Comparison of ENCODE assay signal across 16 mouse cellular contexts in genomic region chr4:142799291-142799690, GRCm38 (mm10).
DNase-seq lines count a peak whose midpoint lies in the region; ATAC-seq lines count a peak whose summit lies in the region.
"Had no signal": no experiment of that assay in that cellular context is flagged by ENCODE, and none has a peak within 500 bp of the region (broad histone marks: within the 10 kb centered on the region; RNA-seq: fewer than 3 reads in every experiment).

No protein-coding gene starts in this region.

- no peaks in the 10 kb centered on the region for H3K9me3 ChIP-seq in hindbrain, embryonic 15.5 days
- no peaks in the 10 kb centered on the region for H3K9me3 ChIP-seq in hindbrain, embryonic 11.5 days (ENCODE audit: control insufficient read depth, low read length)
- H3K9me3 ChIP-seq: embryonic facial prominence, embryonic 10.5 days had no signal

- H3K27me3 ChIP-seq in hindbrain, embryonic 15.5 days, result no peaks in the 10 kb centered on the region
- no peaks in the 10 kb centered on the region for H3K27me3 ChIP-seq in hindbrain, embryonic 11.5 days (ENCODE audit: control insufficient read depth, insufficient read depth, low read length)
- H3K27me3 ChIP-seq: CH12.LX had no signal

- H3K4me2 ChIP-seq in hindbrain, embryonic 15.5 days, result no peak overlapping the region
- H3K4me2 ChIP-seq in hindbrain, embryonic 11.5 days (replicated peaks; ENCODE audit: low read depth, low read length), result no peak overlapping the region

- WGBS in hindbrain, embryonic 15.5 days, result 40% methylated on average over 5 of the region's 5 CpGs
- WGBS in hindbrain, embryonic 11.5 days, result 68% methylated on average over 5 of the region's 5 CpGs

- H3K36me3 ChIP-seq in hindbrain, embryonic 15.5 days, result no peaks in the 10 kb centered on the region
- H3K36me3 ChIP-seq in hindbrain, embryonic 11.5 days (ENCODE audit: control insufficient read depth, insufficient read depth, low read length), result no peaks in the 10 kb centered on the region
- H3K36me3 ChIP-seq: embryonic facial prominence, embryonic 10.5 days had no signal

- peaks cover 8% of the 10 kb centered on the region for H3K4me1 ChIP-seq in hindbrain, embryonic 15.5 days (replicated peaks)
- no peaks in the 10 kb centered on the region for H3K4me1 ChIP-seq in hindbrain, embryonic 11.5 days (replicated peaks; ENCODE audit: control insufficient read depth, insufficient read depth, low read length)

- no peak overlapping the region for H3K4me3 ChIP-seq in hindbrain, embryonic 15.5 days
- H3K4me3 ChIP-seq in hindbrain, embryonic 11.5 days (ENCODE audit: low read depth, low read length), result no peak overlapping the region
- H3K4me3 ChIP-seq: embryonic facial prominence, embryonic 10.5 days; left cerebral cortex, adult 2 months had no signal

- no peak for DNase-seq in cerebellum, adult 11 months
- DNase-seq in hindbrain, embryonic 11.5 days (ENCODE audit: low spot score), result no peak
- peak; percentile 23 for DNase-seq in cerebellum, adult 11-12 months
- DNase-seq in embryo, embryonic 11.5 days (ENCODE audit: low read depth, low spot score), result peak; percentile 5
- no peak for DNase-seq in urinary bladder, adult 18-20 months (ENCODE audit: low spot score in 2 of 2)
- DNase-seq: gastrocnemius, postnatal 25 days; liver; lung, adult 2 months had no signal

- ATAC-seq in cerebellum, adult (ENCODE audit: insufficient number of reproducible peaks, low FRiP score, low TSS enrichment), result peak; percentile 66; the same call in 1 of the 2 replicates
- ATAC-seq in hindbrain, embryonic 15.5 days (ENCODE audit: low FRiP score, low read depth), result peak; percentile 65; the same call in 1 of the 2 replicates
- ATAC-seq in hindbrain, embryonic 11.5 days (ENCODE audit: low FRiP score), result no peak
- no peak for ATAC-seq in megakaryocyte, adult 5-6 weeks (ENCODE audit: poor library complexity, severe bottlenecking)
- ATAC-seq: activated CD4-positive, CD25-positive, alpha-beta regulatory T cell, adult 4 months had no signal

- H3K9ac ChIP-seq in hindbrain, embryonic 15.5 days, result no peak overlapping the region
- H3K9ac ChIP-seq in hindbrain, embryonic 11.5 days (ENCODE audit: low read depth, low read length), result no peak overlapping the region

- H3K27ac ChIP-seq in hindbrain, embryonic 15.5 days (replicated peaks), result peak overlapping the region; percentile 72
- no peak overlapping the region for H3K27ac ChIP-seq in hindbrain, embryonic 11.5 days (ENCODE audit: low read depth, low read length)
- H3K27ac ChIP-seq: embryonic facial prominence, embryonic 10.5 days; left cerebral cortex, adult 2 months; macrophage had no signal

Comparison
In these comparisons a context has a peak if more than half of its experiments do, and no peak if none do; other contexts are left out.
1. ATAC-seq: peak in cerebellum, adult (single experiment) and hindbrain, embryonic 15.5 days (single experiment); none in hindbrain, embryonic 11.5 days (single experiment) and megakaryocyte, adult 5-6 weeks (single experiment).
2. DNase-seq: peak in cerebellum, adult 11-12 months (single experiment) and embryo, embryonic 11.5 days (single experiment); none in cerebellum, adult 11 months (single experiment), hindbrain, embryonic 11.5 days (single experiment) and urinary bladder, adult 18-20 months (0 of 2).